Mouse (Mus musculus) brain, embryonic 14.5 days (tissue): ENCODE data around the gene Celf2.

Source experiments
- CTCF ChIP-seq: fragments of 200-500 bp; IDR thresholded peaks from 2 replicates; pipeline ENCODE4 v1.5.1; 2012; ENCODE audit warnings: inconsistent platforms, mild to moderate bottlenecking, moderate library complexity, borderline replicate concordance; ENCODE audit not compliant: insufficient read depth, insufficient read length; ENCODE audit errors: extremely low read depth
- POLR2A ChIP-seq: fragments of 200-500 bp; IDR thresholded peaks from 2 replicates; pipeline ENCODE4 v1.6.1; 2012; ENCODE audit warnings: mild to moderate bottlenecking, inconsistent platforms, borderline replicate concordance; ENCODE audit not compliant: poor library complexity, insufficient read depth, insufficient read length, severe bottlenecking; ENCODE audit errors: extremely low read depth

DNA sequence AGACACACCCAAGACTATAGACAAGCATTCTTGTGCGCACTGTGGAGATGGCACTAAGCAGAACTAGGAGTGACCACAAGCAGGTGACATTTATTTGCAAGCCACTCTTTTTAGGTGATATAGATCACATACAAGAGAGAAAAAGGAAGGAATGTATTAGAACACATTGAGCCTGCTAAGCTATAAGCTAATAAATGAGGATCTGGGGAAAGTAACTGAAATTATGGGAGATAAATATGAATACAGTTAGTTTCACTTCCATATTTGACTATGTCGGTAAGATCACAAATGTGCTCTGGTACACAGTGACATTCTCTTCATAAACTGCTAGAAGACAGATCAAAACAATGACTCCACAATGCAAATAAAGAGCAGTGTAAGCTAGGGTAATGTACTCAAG, 952.5 kb downstream of the Celf2 start:
- no peak for TF ChIP-seq CTCF
- TF ChIP-seq POLR2A: no peak
